Mouse (Mus musculus): ENCODE measurements around the gene Usp21.

- no peak for TF ChIP-seq CTCF (IDR thresholded peaks at IDR 0.05; ENCODE audit: extremely low read depth, insufficient read depth, insufficient read length, insufficient replicate concordance)
- TF ChIP-seq POLR2A (IDR thresholded peaks at IDR 0.05; ENCODE audit: low read depth, low read length) = no peak
Measured at GRCm38 (mm10) chr1:171249913-171250600, 37.7 kb downstream of the Usp21 start, which contains the start of gene Adamts4.

All from spleen, adult 2 months (tissue).